Mouse (Mus musculus): ENCODE data around the gene Jund.

Gene Jund

DNA sequence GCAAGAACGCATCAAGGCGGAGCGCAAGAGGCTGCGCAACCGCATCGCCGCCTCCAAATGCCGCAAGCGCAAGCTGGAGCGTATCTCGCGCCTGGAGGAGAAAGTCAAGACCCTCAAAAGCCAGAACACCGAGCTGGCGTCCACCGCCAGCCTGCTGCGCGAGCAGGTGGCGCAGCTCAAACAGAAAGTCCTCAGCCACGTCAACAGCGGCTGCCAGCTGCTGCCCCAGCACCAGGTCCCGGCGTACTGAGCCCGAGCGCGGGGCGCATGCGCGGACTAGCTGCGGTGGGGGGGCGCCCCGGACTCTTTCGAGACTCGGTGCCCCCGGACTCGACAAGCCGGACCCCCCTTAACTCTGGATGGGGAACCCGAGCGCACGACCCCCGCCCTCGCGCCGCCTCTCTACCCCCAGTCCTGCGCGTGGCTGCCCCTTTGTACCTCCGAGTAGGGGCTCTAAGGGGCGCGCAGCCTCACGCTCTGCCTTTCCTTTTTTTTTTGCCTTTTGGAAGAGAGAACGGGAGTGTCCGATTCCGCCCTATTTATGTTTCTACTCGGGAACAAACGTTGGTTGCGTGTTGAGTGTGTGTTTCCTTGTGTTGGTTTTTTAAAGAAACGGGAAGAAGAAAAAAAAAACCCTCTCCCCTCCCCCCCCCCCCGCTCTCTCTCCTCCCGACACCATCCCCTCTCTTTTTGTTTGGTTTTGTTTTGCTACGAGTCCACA lies 1.2 kb downstream of the Jund start:
- no peak for DNase-seq (ENCODE audit: low read depth, low spot score)

DNA sequence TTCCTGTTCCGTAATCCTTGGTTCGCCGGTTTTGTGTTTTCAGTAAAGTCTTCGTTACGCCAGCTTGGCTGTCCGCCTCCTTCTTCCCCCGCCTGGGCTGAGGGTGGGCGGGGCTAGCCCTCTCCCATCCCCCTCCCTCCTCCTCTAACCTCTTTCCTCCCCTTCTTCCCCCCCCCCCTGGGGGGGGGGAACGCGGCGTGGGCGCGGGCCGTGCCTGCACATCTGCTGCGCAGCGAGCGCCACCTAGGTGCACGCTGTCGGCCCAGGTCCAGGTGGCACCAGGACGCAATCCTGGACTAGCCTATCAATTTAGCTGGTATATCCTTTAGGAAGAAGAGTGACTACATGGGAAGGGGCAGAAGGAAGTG lies 1.8 kb downstream of the Jund start:
- DNase-seq (ENCODE audit: low read depth, low spot score), result peak; percentile 88

DNA sequence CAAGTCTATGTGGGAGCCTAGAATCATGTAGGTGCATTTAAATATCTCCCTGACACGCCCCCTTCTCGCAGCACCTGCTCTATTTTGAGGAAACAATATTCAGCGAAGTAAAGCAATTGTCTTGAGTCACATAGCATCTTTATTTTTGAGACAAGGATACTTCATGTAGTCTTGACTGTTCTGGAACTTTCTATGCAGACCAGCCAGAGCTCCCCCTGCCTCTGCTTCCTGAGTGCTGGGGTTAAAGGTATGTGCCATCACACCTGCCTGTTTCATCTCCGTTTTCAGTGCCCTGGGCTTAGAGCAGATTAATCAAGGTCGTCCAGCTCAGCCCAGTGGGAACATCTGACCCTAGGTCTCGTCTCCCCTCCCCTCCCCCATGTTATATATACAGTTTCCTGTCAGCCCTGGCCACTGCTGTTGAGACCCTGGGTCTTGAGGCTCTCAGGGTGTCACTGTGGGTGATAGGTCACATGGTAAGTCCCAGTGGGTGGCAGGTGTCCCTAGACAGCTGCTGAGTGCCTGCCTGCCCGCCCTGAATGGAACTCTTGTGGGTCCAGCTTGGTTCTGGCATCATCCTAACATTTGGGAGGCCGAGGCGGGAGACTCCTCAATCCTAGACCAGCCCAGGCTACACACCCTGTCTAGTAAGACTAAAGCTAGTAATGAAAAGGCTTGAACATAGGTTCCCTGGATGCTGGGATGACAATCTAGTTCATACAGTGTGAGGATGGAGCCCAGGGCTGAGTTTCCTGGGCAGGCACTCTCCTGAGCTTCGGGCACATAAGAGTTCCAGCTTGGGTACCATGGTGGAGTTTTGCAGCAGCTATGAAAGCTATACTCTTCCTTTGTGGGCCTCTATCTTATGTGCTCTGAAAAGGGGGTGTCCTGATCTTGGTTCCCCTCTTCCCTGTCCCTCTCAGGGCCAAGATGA lies 2.6 kb downstream of the Jund start:
- DNase-seq (ENCODE audit: low read depth, low spot score), result no peak

DNA sequence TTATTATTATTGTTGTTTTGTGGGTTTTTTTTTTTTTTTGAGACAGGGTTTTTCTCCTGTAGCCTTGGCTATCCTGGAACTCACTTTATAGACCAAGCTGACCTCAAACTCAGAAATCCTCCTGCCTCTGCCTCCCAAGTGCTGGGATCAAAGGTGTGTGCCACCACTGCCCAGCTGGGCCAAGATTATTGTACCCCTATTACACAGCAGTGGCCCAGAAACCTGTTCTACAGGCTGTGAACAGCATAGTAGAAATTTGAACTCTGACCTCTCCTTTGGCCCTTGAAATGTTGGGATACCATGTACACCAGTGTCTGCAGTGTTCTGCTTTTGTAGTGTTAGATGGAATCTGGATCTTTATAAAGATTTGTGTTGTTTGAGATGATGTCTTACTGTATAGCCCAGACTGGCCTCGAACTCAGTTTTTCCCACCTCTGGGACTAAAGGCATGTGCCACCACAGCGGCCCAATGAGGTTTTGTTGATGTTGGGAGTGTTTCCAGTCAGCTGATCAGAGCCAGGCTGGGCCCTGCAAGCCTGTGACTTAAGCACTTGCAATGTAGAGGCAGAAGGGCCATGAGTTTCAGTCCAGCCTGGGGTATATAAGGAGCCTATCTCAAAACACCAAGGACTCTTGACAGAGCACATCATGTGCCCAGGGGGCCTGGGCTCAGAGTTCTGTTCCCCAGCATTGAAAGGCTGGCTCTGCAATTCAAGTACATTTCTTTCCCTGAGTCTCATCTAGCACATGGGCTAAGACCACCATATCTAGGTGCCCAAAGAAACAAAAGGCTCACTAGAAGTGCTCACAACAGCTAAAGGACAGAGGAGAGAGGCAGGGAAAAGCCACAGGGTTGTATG lies 3.5 kb downstream of the Jund start:
- DNase-seq (ENCODE audit: low read depth, low spot score), result no peak

DNA sequence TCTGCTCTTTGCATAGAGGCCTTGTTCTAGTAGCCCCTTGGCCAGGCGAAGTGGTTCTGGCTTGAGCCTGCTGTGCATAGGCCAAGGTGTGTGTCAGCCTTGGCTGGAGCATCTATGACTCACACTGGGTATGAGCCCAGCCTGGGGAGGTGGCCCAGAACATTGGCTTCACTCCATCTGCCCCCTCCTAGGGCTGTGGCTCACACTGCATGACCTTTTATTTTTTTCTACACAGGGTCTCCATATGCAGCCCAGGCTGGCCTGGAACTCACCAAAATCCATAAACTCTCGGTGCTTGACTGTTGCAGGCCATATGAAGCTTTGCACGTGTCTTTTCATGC lies 4.1 kb downstream of the Jund start:
- no peak for DNase-seq (ENCODE audit: low read depth, low spot score)

DNA sequence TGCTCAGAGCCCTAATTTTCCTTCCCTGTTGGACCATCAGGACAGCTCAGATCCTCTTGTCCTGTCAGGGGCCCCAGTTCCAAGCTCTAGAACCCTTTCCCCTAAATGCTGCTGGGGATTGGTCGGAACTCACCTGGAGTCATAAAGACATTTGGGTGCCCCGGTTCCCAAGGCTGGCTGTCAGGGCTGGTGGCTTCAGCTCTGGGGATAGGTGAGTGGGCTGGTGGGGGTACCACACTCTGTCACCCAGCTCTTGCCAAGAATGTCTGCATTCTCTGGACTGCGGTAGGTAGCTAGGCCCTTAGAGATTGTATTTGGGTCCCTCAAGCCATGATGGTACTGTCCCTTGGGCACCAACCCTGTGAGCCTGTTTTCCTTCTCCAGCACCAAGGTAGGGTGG lies 4.5 kb downstream of the Jund start, which contains the start of gene Iqcn:
TSS of gene Iqcn (plus strand) at position 171 of the 400 bp plus-strand sequence.
- DNase-seq (ENCODE audit: low read depth, low spot score), result no peak

DNA sequence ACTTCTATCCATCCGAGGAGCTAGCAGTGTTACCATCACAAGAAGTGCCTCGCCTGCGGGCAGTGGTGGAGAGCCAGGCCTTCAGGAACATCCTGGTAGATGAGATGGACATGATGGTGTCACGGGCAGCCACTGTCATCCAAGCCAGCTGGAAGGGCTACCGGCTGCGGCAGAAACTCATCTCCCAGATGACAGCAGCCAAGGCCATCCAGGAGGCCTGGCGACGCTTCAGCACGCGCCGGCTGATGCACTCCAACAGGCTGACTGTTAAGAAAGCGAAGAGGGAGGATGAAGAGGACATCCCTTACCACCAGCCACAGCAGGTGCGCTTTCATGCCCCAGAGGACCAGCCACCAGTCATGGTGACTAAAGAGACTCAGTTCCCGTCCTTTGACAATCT lies 9.5 kb downstream of the Jund start:
- DNase-seq (ENCODE audit: low read depth, low spot score), result no peak

DNA sequence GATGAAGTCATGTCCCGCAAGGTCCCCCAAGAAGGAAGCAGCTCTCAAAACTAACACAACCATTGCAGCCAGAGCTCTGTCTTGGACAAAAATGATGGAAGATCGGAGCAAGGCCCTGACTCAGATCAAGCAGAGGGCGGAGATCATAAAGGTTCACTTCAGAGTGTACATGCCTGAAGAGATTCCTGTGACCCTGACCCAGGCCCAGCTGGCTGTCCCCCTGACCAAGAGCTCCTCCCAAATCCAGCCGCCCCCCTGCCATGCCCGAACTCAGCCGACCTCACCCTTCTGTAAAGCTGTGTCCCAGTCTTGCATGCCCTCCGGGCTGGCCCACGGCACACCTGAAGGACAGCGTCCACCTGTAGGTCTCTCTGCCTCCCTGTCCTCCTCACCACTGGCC lies 11.0 kb downstream of the Jund start:
- no peak for DNase-seq (ENCODE audit: low read depth, low spot score)

DNA sequence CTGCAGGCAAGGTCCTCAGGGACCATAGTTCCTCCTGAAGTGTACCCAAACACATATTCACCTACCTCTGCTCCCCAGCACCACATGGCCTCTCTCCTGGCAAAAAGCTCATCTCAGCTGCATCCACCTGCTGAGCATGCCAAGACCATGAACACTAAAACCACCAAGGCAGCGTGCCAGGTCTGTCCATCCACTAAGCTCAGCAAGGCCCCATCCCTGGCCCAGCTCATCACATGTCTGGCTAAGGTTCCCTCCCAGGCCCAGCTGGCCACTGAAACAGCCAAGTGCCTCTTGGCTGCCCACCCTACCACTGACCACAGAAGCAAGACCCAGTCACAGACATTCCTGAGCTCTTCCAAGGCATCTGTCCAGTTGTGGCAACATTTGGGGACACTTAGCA lies 11.5 kb downstream of the Jund start:
- DNase-seq (ENCODE audit: low read depth, low spot score), result no peak

DNA sequence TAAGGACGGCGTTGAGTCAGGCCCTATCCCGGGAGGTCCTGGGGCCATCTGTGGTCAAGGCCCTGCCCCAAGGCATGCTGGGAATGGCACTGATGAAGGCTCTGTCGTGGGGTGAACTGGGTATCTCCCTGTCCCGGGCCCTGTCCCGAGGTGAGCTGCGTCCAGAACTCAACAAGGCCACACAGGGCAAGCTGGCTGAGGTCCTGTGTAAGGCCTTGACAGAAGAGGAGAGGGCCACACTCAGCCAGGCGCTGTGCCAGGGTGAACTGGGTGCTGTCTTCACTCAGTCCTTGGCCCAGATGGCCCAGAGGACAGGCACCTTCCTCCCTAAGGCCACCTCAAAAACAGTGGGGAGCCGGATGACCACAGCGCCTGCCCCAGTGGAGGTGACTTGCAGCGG lies 12.3 kb downstream of the Jund start:
- DNase-seq (ENCODE audit: low read depth, low spot score), result no peak

DNA sequence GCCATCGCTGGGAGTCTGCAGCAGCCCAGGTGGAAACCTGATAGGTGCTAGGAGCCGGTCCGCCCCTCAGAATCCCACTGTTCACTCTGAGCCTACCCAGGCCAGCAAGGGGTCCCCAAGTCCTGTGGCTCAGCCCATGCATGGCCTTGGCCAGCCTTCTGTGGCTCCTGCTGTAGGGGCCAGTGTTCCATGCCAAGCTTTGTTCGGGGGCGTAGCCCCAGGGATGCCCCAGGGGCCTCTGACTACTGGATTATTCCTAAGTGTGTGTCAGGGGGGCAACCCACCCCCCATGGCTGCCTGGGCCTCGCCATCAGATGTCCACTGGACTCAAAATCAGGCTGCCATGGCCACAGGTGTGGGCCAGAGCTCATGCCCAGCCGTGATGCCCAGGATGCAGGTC lies 15.2 kb downstream of the Jund start:
- DNase-seq (ENCODE audit: low read depth, low spot score), result no peak

DNA sequence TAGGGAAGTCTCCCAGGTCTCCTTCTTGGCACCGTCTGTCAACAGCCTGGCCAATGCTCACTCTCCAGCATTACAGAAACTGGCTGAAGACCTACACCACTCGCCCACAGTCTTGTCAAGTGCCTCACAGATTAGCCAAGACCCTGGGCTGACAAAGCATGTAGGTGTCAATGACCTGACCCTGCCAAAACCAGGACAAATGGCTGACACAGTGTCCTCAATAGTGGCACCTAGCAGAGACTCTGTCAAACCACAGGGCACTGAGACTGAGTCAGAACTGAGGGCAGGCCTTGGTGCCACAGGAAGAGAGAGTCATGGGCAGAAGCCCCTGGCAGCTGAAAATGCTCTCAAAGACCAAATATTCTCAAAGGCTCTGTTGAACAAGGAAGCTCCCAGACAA lies 16.3 kb downstream of the Jund start:
- no peak for DNase-seq (ENCODE audit: low read depth, low spot score)

DNA sequence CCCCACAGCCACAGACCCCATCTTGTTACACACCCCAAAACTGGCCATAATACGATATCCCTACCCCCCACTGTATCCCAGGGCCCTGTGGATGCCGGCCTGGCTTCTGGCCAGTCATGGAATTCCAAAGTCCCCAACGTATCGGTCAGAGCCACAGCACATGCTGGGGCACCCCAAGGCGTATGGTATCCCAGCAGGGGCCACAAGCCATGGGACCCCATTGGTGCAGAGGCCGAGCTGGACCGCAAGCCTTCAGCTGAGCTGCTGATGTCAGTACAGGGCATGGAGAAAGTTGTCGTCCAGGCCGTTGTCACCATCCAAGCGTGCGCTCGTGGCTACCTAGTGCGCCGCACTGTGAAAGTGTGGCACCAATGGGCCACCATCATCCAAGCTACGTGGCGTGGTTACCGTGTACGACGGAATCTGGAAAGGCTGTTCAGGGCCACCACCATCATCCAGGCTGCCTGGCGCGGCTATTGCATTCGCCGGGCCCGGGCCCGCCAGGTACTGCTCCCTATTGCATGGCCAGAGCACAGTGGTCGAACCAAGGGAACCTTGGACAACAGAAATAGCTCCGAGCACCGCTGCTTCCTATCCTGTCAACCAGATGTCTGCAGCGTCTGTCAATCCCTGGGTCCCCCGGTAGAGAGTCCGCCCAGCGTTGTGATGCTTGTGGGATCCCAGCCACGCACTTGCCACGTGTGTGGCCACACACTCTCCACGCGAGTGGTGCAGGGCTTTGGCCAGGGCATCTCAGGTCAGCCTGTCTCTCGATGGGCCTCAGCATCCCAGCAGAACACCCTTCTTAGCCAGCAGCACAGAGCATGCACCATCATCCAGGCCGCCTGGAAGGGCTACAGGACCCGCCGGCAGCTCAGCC lies 18.0 kb downstream of the Jund start:
- DNase-seq (ENCODE audit: low read depth, low spot score), result no peak

DNA sequence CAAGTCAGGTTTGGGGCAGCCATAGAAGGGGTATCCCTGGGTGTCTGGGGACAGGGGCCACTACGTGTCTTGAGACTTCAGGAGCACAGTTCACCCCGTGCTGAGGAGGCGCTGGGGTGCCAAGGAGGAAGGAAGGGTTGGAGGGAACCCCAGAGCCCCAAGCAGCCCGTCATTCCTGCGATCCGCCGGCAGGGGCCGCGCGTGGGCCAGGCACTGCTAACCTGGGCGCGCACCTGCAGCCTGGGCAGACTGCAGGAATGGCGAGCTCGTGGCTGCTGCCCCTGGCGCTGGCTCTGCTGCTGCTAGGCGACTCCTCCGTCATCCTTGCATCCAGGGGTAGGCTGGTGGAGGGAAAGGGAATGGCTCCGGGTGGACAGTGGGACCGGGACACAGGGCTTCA lies 19.5 kb downstream of the Jund start, which contains the start of gene Gm3336:
TSS of gene Gm3336 (plus strand) at position 247 of the 400 bp plus-strand sequence.
- DNase-seq (ENCODE audit: low read depth, low spot score), result no peak

DNA sequence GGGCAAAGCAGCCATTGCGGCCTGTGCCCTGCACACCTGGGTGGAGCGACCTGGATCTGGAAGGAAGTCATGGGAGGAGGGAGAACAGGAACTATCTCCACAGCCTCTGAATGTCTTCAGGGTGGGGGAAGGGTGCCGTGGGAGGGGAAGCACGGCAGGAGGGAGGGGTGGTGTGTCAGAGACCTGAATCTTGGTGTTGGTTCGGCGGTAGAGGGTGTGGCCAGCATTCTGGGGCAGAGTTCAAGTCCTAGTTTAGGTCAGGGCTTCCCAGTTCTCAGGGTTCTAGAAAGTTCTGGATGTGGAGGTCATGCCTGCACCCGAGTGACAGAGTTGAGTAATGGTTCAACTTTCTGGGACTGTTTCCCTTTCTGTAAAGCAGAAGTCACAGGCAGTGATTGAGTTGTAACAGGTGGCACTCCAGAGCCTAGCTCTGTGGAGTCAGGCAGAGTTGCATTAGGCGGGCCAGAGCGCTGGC lies 21.1 kb downstream of the Jund start:
- DNase-seq (ENCODE audit: low read depth, low spot score), result no peak

DNA sequence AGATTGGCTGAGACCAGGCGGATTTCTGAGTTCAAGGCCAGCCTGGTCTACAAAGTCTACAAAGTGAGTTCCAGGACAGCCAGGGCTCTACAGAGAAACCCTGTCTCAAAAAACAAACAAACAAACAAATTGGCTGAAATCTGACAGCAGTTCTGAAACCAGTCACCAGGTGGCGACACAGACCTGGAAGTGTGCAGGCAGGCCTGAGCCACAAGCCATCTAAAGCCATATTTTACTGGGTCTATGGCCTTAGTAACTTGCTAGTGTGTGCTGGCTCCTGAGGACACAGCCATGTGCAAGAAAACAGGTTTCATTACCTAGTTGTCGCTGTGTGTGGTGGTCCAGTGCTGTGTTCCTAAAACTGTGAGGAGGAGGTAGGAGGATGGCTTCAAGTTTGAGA lies 22.0 kb downstream of the Jund start:
- DNase-seq (ENCODE audit: low read depth, low spot score), result no peak

DNA sequence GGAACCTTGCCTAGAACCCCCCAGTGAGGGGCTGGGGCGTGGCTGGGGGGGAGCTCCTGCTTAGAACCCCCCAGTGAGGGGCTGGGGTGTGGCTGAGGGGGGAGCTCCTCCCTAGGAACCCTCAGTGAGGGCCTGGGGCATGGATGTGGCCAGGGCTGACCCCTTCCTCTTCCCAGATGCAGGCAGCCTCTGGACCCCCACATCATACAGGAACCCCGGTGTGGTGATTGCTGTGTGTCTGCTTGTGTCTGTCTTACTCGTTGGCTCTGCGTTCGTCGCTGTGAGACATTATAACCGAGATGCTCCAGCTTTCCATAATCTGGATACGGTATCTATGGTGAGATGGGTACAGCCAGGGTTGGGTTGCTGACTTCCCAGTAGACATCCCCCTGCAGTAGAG lies 22.9 kb downstream of the Jund start:
- no peak for DNase-seq (ENCODE audit: low read depth, low spot score)

DNA sequence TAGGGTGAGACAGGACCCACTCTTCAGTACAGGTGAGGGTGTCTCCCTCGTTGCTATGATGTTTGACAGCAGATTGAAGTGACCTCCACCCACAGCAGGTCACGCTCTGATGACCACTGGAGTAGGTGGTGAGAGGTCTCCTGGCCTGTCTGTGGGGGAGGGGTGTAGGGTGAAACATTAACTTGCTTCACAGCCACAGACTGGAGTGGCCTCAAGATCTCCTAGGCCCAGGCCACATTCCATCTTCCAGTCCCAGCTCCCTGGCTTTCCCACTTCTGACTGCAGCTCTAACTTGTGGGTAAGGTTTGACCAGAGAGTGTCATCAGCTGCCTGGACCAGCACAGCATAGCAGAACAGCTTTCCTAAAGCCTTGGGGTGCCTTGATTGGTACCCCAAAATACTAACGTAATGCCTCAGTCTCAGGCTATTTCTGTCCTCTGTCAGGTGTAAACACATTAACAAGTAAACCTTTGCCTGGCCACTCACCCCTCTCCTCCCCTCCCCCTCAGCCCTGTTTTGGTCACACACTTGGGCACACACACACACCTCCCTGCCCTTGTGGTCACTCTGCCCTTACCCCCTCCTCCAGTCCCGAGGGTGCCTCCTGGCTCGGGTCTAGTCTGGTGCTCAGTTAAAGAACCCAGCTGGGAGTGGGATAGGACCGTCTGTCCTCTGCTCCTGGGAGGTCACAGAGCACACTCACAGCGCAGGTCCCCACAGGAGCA lies 24.9 kb downstream of the Jund start, which contains the start of gene Pde4c:
TSS of gene Pde4c (plus strand) at position 235 of the 725 bp plus-strand sequence.
- no peak for DNase-seq (ENCODE audit: low read depth, low spot score)

DNA sequence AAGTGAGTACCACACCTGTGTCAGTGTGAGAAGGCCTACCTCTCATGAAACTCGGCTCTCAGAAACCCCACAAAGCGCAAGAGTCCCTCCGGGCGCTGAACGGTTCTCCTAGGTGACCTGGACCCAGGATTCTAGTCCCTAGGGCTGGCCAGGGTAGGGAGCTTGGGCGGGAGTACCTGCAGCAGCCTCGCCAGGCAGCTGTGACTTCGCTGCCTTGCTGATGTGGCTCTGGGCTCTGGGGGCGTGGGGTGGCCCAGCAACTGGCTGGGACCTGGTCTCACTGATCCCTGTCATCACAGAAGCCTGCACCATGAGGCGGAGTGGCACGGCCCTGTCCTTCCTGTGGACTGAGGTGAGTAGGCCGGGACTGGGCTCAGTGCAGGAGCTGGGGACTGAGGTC lies 25.5 kb downstream of the Jund start:
- DNase-seq (ENCODE audit: low read depth, low spot score), result no peak

DNA sequence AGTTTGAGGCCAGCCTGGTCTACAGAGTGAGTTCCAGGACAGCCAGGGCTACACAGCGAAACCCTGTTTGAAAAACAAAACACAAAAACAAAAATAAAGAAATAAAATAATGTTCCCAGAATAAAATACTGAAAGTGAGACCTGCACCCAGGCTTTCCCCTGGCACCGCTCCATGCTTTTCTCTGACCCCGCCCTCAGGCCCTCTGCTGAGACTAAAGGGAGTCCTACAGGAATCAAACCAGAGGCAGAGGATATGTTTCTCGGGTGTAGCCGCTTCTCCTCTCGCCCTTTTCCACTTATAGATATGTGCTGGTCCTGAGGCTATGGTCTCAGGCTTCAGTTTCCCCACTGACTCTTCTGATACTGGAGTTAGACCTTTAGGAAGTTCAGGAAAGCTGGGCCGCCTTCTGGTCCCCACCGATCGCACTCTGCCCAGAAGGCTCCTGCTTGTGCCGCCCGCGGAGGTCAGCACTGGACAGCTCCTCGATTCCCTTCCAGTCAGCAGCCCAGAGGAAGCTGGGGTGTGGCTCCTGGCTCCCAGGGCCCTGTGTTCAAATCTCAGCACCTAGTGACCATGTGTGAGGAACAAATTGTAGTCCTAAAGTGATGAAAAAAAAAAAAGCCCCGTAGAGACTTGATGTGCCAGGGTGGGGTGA lies 27.2 kb downstream of the Jund start:
- no peak for DNase-seq (ENCODE audit: low read depth, low spot score)
